Mouse (Mus musculus) brown adipose tissue, adult 24 weeks (tissue): ENCODE results near the gene Islr2. TPM values are rescaled to one million over a fixed set of nuclear protein-coding genes. Genes with fewer than 3 reads are reported as not detected.

Experiments
- H3K27ac ChIP-seq: fragments of 200-500 bp; replicated peaks from 2 replicates; pipeline ENCODE4 v1.5.1; 2012; ENCODE audit warnings: low read depth, mild to moderate bottlenecking, low read length
- H3K4me1 ChIP-seq: fragments of 200-500 bp; 2 replicates; pipeline ENCODE4 v1.6.1; 2012; ENCODE audit warnings: low read length, mixed read lengths; ENCODE audit not compliant: control insufficient read depth, insufficient read depth, insufficient read length
- H3K4me3 ChIP-seq: fragments of 200-500 bp; 2 replicates; pipeline ENCODE4 v1.5.1; 2012; ENCODE audit warnings: low read depth, mild to moderate bottlenecking, low read length, moderate library complexity; ENCODE audit not compliant: insufficient read depth
- polyA plus RNA-seq: library from polyadenylated mRNA; stranded (reverse); fragments of >200 nt; gene quantifications from 2 replicates; pipeline ENCODE4 v1.2.4, GENCODE M21; 2012; ENCODE audit not compliant: missing spikeins, insufficient read depth, insufficient read length

The Islr2 gene
- polyA plus RNA-seq, 1 experiment = 1.8 TPM

GRCm38 (mm10) chr9:58194222-58194621 is 9.9 kb downstream of the Islr2 start:
- no peak overlapping the region for H3K27ac ChIP-seq
- H3K4me3 ChIP-seq = no peak overlapping the region
- no peaks in the 10 kb centered on the region for H3K4me1 ChIP-seq

GRCm38 (mm10) chr9:58184456-58184855 is 19.7 kb downstream of the Islr2 start:
- Histone ChIP-seq H3K27ac (no peak overlapping the region), H3K4me1 (no peaks in the 10 kb centered on the region), H3K4me3 (no peak overlapping the region)

DNA sequence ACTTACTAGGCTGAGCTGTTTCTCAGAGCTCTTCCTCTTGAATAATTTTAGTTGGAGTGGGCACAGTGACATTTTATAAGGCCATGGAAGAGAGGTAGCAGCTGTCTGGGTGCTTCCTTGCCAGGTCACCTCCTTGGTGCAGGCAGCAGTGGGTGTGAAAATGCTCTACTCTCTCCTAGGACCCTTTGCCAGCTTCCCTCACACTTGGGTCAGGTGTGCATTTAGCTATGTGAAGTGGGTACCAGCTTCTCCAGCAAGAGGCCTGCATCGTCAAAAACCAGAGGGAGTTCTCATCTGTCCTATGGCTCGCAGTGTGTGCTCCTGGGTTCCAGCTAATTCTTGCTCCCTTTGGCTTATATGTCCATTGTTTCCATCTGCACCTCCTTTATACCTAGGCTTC is 24.7 kb downstream of the Islr2 start:
- 0 out of 2 replicates have a peak, but pooled peaks cover 2% of the 10 kb centered on the region for H3K4me1 ChIP-seq
- H3K27ac ChIP-seq = no peak overlapping the region
- no peak overlapping the region for H3K4me3 ChIP-seq

DNA sequence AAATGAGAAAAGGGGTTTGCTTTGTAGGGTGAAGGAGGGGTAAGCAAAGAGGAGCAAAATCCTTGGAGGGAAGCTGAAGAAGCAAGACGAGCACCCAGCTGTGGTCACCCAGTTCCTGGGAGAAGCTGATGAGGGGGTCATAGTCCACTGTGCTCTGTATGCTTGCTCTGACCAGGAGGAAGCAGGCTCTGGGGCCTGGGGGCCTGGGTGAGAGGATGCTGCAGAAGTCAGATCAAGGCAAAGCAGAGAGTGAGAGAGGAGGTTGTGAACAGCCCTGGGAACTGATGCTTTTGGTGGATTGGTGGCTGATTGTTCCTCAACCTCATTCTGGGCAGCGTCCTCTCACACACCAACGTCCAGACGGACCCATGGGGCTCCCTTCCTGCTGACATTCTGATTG is 27.0 kb downstream of the Islr2 start:
- Histone ChIP-seq H3K4me1 (0 out of 2 replicates have a peak, but pooled peaks cover 2% of the 10 kb centered on the region), H3K27ac (no peak overlapping the region), H3K4me3 (no peak overlapping the region)

- Histone ChIP-seq H3K4me1 (0 out of 2 replicates have a peak, but pooled peaks cover 2% of the 10 kb centered on the region), H3K4me3 (no peak overlapping the region), H3K27ac (no peak overlapping the region)
Measured at GRCm38 (mm10) chr9:58175745-58176487, 28.2 kb downstream of the Islr2 start.

DNA sequence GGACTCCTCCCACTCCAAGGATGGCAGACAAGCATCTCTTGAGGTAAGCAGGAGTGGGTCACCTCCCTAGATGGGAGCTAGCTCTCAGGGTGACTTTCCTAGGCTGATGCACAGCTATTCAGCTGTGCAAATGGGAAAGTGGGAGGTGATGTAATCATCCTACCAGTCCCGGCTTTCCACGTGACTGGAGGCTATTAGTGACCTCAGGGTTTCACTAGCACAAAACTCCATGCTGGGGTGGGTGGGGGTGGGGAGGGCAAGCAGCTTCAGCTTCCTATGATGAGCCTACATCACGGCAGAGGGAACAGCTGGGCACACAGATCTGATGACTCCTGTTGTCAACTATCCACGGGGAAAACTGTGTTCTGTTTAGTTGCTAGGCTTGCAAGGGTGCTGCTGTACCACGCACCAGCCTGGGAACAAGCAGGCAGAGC is 29.3 kb downstream of the Islr2 start:
- no peak overlapping the region for H3K4me3 ChIP-seq
- H3K4me1 ChIP-seq = 0 out of 2 replicates have a peak, but pooled peaks cover 2% of the 10 kb centered on the region
- H3K27ac ChIP-seq = no peak overlapping the region

DNA sequence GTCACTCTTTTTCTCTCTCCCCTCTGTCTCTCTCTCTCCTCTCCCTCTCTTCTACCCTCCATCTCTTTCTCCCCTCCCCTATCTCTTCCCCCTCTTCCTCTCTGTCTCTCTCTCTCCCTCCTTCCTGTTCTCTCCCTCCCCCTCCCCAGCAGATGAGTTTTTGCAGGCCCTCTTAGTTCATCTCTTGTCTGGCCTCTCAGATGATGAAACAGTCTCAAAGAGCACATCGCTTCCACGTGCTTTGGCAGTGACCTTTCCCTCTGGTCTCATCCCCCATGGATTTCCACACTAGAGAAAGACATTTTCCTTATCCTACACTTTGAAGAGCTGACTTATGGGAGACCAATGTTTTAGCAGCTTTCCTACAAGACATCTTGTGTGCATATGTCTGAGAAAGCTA is 31.3 kb downstream of the Islr2 start:
- no peak overlapping the region for H3K4me3 ChIP-seq
- H3K4me1 ChIP-seq = 0 out of 2 replicates have a peak, but pooled peaks cover 2% of the 10 kb centered on the region
- no peak overlapping the region for H3K27ac ChIP-seq

DNA sequence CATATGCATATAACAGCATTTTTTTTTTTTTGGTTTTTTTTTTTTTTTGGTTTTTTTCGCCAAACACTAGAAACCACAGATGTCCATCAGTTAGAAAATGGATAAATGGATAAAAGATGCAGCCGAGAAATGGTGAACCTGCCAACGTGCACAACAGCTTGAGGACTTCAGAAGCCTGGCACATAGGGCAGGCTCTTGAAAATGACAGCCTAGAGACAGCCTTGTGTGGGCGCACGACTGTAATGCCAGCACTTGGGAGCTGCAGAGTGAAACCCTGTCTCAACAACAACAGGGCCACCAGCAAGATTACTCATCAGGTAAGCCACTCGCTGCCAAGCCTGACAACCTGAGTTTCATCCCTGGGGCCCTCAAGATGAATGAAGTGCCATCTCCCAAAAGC is 34.7 kb downstream of the Islr2 start:
- Histone ChIP-seq H3K4me3 (no peak overlapping the region), H3K4me1 (no peaks in the 10 kb centered on the region), H3K27ac (no peak overlapping the region)

- Histone ChIP-seq H3K4me1 (no peaks in the 10 kb centered on the region), H3K27ac (no peak overlapping the region), H3K4me3 (no peak overlapping the region)
Measured at GRCm38 (mm10) chr9:58168880-58169279, 35.2 kb downstream of the Islr2 start.

DNA sequence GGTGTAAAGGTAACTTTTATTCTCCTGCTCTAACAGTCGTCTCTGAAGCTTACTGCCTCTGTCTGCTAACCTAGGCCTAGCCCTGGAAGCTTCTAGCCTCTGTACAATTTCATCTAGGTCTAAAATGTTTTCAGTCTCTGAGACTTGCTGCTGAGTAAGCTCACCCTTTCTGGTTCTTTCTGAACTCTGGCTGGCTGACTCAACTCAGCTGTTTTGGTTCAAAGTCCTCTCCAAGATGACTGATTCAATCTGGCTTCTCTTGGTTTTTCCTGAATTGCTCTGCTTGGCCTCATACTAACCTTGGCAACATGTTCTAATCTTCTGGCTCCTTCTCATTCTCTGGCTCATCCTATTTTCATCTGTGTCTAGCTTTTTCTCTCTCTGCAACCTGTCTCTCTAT is 38.3 kb downstream of the Islr2 start:
- no peak overlapping the region for H3K4me3 ChIP-seq
- H3K4me1 ChIP-seq = no peaks in the 10 kb centered on the region
- no peak overlapping the region for H3K27ac ChIP-seq

- Histone ChIP-seq H3K27ac (no peak overlapping the region), H3K4me1 (no peaks in the 10 kb centered on the region), H3K4me3 (no peak overlapping the region)
Measured at GRCm38 (mm10) chr9:58163146-58163545, 41.0 kb downstream of the Islr2 start.

DNA sequence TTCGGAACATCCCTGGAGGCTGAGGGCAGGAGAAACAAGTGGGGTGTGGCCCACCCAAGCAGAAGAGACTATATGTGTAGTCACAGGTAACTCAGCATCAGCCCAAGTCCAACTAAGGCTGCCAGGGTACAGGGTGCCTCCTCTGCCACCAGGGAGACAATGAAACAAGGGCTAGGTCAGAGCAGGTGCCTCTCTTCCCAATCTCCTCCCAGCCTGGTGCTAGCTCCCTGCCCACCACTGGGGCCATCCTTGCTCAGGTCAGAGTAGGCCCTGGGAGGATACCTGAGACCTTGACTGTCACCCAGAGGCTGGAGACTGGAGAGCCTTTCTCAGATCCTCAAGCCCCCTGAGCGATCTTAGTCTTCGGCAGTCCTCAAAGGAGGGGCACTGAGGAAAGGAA is 41.9 kb downstream of the Islr2 start:
- Histone ChIP-seq H3K4me3 (no peak overlapping the region), H3K27ac (no peak overlapping the region), H3K4me1 (no peaks in the 10 kb centered on the region)

GRCm38 (mm10) chr9:58160315-58160714 is 43.8 kb downstream of the Islr2 start:
- no peaks in the 10 kb centered on the region for H3K4me1 ChIP-seq

GRCm38 (mm10) chr9:58159855-58160254 is 44.3 kb downstream of the Islr2 start:
- Histone ChIP-seq H3K27ac (no peak overlapping the region), H3K4me1 (no peaks in the 10 kb centered on the region), H3K4me3 (no peak overlapping the region)

More at GRCm38 (mm10) chr9:58160315-58160714, 43.8 kb downstream of the Islr2 start:
- Histone ChIP-seq H3K27ac (no peak overlapping the region), H3K4me3 (no peak overlapping the region)

DNA sequence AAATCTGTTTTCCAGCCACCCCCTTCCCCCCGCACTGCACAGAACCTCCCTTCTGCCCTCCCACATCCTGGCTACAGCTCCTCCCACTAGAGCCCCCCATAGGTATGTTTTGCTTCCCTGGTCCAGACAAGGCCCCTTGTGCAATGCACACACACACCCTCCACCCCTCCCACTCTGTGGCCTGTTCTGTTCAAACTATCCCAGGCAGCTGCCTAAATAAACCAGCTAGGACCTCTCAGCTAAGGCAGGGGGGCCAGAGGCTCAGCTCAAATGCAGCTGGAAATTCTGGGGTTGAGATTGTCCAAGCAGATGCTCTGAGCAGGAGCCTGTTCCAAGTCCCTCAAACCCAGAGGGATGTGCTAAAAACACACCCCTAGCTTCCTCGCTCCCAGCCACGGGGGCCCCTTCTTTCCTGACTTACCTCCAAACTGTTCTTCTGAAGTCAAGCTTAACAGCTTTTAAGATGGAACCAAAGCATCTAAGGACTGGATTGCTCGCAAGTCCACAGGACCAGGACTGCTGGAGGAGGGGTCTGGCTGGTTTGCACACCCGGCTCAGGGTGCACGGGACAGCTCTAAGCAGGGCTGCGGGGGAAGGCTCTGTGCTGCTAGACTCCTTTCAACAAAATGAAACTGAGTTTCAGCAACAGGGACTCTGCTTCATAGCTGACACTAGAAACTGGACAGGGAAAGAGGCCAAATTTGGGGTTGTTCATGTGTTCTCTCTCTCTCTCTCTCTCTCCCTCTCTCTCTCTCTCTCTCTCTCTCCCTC is 45.4 kb downstream of the Islr2 start:
- no peaks in the 10 kb centered on the region for H3K4me1 ChIP-seq
- H3K27ac ChIP-seq = no peak overlapping the region; the same call in 1 of the 2 replicates
- H3K4me3 ChIP-seq = peak overlapping the region; percentile 15; the same call in 1 of the 2 replicates
